Mouse (Mus musculus): Measurements from ENCODE around the gene Zfhx3.

The Zfhx3 gene

DNA sequence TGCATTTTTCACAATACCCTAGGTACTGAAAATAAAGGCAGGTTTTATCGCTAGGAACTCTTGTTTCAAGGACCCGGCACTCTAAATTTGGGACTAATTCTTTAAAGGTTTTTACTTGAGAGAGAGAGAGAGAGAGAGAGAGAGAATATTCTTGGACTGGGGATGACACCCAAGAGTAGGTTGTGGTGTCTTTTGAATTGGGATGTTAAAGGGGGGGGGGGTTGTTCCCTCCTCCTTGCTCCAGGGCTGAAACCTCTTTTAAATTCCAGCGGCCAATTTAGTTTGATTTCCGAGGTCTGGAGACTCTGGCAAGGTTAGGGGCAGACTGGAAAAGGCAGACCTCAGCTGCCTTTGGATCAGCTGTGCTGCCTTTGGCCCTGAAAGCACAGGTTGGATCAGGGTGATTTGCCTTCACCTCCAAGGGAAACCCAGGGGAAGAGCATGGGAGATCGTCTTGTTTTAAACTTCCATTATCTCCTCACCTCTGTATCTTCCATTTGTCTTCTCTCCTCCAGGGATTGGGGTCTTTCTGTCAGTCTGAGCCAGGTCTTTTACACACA is 755.7 kb downstream of the Zfhx3 start:
- no peak for DNase-seq (ENCODE audit: extremely low read depth, low read depth)

- DNase-seq (ENCODE audit: extremely low read depth, low read depth): no peak
Measured at GRCm38 (mm10) chr8:108699011-108699410, 756.6 kb downstream of the Zfhx3 start.

GRCm38 (mm10) chr8:108699454-108700345 is 757.3 kb downstream of the Zfhx3 start:
- DNase-seq (ENCODE audit: extremely low read depth, low read depth): no peak

DNA sequence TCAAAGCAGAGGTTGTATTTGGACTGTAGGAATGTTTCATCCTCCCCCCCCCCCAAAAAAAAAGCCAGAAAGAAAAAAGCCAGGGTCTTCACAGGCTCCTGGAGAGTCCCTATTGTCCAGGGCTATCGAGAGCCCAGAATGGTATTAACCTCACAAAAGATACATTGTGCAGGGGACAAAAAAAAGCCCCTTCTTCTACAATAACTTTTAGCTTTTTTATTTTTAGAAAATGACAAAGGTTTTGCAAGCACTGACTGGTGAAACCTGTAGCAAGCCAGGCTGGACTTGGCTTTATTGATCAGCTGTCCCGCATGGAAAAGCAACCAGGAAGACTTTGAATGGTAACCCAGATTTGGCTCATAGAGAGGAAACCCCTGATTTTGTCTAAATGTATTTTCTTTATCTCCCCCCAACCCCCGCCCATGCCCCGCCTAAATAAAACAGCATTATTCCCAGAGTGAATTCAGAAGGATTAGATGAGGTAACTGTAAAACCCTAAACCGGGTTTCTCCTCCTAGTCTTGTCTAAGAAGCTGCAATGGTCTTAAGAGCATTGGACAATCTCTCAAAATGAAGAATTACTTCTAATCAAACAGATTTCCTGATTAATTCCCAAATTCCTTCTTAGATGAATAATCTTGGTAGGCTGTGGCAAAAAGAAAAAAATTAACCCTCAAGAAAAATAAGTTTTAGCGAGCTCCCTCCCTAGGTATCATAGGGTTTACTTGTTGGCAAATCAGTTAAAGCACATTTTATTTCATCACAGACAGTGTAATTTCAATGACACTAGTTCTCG is 759.1 kb downstream of the Zfhx3 start:
- no peak for DNase-seq (ENCODE audit: extremely low read depth, low read depth)

- no peak for DNase-seq (ENCODE audit: extremely low read depth, low read depth)
Measured at GRCm38 (mm10) chr8:108702201-108702600, 759.8 kb downstream of the Zfhx3 start.

DNA sequence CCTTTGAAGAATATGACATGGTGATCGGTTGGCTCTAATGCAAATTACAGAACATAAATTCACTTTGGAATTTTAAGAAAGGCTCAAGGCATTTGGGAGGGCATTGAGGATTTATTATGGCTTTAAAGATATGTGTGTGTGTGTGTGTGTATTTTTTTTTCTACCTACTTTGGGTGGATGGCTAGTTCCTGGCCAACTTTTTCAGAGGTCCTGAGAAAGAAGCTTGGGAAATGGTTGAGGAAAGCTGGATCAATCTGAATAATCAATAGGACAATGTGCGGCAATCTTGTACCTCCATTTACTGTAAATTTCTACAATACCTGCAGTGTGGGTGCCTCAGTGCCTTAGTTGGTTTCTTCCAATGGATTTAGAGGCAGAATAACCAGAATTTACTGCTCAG is 763.3 kb downstream of the Zfhx3 start:
- DNase-seq (ENCODE audit: extremely low read depth, low read depth): no peak

DNA sequence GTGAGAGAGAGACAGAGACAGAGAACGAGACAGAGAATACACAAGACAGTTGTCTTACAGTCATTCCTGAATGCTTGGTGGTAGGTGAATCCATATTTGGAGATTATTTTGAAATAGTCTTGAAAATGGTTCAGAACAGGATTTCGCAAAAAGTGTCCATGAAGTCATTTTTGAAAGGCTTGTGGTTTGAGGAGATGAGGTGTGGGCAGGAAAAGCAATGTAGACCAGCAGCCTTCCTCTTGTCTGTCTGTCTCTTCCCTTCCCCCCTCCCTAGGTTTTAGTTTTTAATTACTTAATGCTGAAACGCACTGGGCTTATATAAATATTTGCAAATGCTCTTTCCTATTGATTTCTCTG is 764.0 kb downstream of the Zfhx3 start:
- no peak for DNase-seq (ENCODE audit: extremely low read depth, low read depth)

GRCm38 (mm10) chr8:108706848-108707541 is 764.6 kb downstream of the Zfhx3 start:
- DNase-seq (ENCODE audit: extremely low read depth, low read depth): no peak

DNA sequence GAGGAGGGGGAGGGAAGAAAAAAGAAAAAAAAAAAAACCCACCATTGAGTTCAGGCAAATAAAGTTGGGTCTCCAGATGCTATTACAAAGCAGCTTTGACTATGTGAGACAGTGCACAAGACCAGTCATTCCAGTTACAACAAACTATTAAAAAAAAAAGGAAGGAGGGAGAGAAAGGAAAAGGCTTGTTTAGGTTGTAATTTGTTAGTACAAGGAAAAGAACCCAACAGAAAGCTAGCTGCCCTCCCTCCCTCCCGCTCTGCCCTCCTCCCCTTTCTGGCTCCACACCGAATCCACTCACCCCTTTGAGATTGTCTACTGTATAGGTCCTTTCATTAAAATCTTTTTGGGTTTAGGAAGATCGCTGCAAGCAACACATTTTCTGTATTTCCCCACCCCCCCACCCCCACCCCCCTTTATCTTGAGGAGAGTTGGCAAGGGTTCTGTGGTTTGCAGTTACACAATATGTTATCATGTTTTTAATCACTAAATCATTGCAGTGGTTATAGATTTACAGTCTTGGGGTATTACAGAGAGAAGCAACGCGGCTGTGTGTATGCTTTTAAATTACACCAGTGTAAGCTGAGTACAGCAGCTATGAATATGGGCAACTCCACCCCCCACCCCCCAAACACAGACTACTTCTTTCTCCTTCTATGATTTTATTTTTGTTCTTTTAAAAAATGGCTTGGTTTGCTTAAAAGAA is 765.3 kb downstream of the Zfhx3 start:
- DNase-seq (ENCODE audit: extremely low read depth, low read depth): no peak

DNA sequence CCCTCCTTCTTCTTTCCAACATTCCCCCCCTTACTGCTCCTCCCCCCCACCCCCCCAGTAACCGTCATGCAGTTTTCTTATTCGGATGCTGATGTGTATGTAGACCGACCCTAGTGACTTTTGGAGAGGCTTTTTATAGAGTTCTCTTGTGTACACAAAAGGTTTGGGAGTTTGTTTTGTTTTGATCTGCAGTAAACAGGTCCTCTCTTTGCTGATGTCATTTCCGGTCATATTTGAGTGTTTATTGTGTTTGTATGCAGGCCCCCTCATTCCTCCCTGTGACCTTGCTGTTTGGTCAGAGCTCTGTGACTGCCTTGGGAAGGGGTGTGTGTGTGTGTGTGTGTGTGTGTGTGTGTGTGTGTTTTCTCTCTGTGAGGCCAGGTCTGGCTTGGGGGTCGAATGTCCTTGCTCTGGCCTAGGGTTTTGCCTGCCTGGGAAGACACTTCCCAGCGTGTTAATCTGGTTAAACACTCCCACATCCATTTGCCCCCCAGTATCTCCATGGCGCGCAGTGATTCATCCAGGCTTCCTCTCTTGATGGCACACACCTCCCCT is 766.5 kb downstream of the Zfhx3 start:
- no peak for DNase-seq (ENCODE audit: extremely low read depth, low read depth)

DNA sequence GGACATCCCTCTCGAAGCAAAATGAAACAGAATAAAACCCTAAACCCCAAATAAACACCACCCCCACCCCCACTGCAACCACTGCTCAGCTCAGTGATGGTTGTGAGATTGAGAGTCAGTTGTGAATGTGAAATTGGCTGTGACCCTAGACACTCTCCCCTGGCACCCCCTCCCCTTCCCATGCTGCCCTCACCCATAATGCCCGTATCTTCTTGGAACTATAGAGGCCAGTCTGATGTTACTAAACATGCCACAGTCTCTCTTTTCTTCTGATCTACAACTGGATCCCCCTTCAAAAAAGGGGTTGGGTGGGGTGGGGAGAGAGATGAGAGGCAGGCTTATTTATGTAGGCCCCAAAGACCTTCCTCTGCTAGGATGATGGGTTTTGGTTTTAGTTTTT is 767.0 kb downstream of the Zfhx3 start:
- no peak for DNase-seq (ENCODE audit: extremely low read depth, low read depth)

GRCm38 (mm10) chr8:108709928-108710606 is 767.6 kb downstream of the Zfhx3 start:
- DNase-seq (ENCODE audit: extremely low read depth, low read depth): no peak

DNA sequence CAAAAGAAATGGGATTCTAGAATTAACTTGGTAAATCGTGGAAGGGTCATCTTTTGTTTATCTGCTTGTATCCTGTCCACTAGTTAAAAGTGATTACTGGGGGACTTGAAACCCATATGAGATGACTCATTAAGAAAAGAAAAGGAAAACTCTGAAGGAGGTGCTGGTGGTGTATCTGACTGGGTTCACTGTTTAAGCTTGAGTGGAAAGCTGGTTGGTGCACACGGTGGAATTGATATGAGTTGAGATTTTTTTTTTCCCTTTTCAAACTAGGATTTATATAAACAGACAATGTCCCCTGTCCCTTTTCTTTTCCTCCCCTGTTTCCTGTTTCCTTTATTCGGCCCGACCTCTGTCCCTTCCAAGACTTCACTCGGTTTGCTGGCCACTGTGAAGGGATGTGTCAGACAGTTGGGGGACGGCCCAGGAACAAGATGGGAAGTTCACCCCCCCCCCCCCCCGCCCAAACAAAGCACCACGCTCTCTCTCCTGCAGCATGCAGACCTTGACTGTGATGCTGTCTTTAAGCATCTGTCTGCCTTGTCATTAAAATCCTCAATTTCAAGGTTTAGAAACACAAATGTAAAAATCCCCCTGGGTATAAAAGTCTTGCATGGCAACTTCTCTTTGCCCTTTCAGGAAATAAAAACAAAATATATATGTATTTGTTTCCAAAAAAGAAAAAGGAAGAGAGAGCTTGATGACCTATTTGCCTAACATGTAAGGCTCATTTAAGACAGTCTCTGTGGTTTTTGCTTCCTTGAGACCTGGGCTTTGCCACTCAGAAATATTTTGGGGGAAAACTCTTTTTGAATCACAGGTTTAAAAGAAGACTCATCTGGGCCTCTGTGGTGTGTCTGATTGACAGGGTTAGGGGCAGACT is 768.4 kb downstream of the Zfhx3 start:
- DNase-seq (ENCODE audit: extremely low read depth, low read depth): no peak

DNA sequence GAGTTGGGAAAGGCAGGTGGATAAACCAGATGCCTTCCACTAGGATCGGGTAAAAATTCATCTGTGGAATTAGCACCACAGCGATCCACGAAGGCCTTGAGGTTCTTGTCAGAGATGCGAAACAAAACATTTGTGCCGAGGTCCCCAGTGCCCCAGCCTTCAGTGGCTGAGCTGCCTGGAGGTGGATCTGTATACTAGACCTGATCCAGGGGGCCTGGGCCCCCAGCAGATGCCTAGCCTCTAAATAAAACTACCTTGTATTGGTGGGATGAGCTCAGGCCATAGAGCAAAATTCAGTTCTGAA is 769.0 kb downstream of the Zfhx3 start:
- no peak for DNase-seq (ENCODE audit: extremely low read depth, low read depth)

DNA sequence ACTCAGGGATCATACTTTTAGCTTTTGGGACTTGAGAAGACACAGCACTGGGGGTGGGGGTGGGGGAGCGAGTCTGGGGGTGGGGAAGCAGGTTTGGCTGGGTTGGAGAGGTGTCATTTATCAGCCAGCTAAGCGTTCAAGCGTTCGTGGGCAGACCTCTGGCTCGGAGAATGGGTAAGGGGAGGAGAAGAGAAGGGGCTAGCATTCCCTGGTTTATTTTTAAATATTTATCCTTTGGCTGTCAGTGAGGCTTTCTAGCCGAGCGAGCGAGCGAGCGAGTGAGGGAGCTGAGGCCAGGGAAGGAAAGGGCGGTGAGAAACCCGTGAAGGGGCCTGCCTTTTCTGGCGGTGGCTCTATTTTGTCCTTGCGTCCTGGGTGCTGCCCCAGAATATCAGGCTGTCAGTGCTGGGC is 769.6 kb downstream of the Zfhx3 start:
- DNase-seq (ENCODE audit: extremely low read depth, low read depth): no peak

DNA sequence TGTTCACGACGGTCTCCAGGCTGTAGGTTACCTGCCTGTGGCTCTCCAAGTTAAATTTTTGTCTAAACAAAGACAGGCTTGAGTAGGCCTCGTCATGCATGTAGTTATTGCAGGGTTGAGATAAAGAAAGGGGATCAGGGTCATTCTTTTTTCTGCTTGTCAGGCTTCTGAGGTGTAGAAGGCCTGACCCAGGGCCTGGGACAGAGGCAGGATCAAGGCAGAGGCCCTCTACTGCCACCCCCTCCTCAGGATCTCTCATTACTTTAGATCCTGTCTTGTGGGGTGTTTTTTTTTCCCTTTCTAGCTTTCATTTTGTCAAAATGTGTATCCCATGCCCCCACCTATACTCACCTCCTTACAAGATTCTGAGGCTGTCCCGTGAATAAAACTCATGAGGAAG is 770.2 kb downstream of the Zfhx3 start:
- no peak for DNase-seq (ENCODE audit: extremely low read depth, low read depth)

DNA sequence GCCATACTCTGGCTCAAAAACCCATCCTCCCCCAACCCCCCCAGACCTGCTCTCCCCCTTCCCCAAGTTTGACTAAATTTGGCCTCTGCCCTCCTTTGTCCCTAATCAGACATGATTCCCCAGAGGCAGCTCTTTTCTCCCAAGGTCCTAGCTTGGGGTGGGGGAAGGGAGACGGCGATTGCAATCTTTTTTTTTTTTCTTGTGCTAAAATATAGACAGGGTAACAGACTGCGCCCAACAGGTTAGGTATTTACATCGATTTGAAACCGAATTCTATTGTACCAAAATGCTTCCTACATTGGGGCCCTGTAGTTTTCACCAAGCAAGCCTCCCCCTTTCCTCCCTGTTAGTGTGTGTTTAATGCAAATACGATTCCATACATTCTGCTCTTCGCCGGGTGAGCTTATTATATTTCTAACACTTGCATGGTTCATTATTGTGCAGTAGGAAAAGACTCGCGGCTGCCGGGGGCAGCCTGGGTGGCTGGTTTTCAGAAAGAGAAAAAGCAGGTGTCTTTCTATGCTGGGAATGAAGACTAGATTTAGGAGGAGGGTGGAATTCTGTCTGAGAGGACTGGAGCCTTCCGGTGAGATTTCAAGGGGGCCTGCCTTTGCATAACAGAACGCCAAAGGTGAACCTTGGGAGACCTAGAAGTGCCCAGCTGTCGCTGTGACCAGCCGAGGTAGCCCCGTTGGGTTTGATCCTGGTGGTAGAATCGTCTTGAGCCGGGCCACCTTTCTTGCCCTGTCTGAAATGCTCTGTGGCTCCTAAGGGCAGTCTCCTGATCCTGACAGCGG is 771.1 kb downstream of the Zfhx3 start:
- no peak for DNase-seq (ENCODE audit: extremely low read depth, low read depth)

DNA sequence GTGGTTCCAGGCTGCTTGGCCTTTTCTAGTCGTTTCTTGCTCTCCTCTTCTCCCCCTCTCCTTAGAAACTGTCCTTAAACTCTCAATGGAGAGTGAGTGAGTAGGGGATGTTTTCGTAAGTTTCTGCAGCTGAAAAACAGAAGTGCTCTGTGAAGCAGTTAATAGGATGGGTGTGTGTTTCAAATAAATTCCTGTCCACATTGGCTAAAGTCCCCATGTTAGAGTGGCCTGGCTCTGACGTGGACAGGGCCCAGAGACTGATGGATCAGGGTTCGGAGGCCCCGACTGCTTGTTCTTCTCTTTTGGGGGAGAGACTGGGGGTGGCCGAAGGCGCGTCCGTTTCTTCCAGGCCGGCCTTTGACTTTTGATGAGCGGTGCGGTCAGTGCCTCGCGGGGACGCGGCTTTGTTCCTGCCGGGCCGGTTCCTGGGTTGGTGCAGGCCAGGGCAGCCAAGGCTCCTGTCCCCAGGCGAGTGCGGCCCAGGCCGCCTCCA is 771.7 kb downstream of the Zfhx3 start:
- DNase-seq (ENCODE audit: extremely low read depth, low read depth): no peak
